Mouse (Mus musculus): ENCODE data around the gene E130114P18Rik.

- no peak for TF ChIP-seq CTCF (IDR thresholded peaks at IDR 0.05; ENCODE audit: borderline replicate concordance, insufficient read depth, low read depth, low read length)
- TF ChIP-seq POLR2A (IDR thresholded peaks at IDR 0.05; ENCODE audit: borderline replicate concordance, insufficient read depth, low read length), result no peak
These were observed 67.7 kb downstream of the E130114P18Rik start for GRCm38 (mm10) chr4:97710048-97710765.
